Mouse (Mus musculus) embryo, embryonic 11.5 days (tissue): ENCODE measurements around the gene A4galt.
"Not testable (repeated sequence)": the region's sequence is repeated elsewhere in the genome, so short reads cannot be mapped to it uniquely, and the experiment has no call there.

Experiments
- DNase-seq: peaks from one replicate; pipeline ENCODE4 v3.0.0-alpha.2; 2012; ENCODE audit warnings: low read depth, low spot score

The A4galt gene

DNA sequence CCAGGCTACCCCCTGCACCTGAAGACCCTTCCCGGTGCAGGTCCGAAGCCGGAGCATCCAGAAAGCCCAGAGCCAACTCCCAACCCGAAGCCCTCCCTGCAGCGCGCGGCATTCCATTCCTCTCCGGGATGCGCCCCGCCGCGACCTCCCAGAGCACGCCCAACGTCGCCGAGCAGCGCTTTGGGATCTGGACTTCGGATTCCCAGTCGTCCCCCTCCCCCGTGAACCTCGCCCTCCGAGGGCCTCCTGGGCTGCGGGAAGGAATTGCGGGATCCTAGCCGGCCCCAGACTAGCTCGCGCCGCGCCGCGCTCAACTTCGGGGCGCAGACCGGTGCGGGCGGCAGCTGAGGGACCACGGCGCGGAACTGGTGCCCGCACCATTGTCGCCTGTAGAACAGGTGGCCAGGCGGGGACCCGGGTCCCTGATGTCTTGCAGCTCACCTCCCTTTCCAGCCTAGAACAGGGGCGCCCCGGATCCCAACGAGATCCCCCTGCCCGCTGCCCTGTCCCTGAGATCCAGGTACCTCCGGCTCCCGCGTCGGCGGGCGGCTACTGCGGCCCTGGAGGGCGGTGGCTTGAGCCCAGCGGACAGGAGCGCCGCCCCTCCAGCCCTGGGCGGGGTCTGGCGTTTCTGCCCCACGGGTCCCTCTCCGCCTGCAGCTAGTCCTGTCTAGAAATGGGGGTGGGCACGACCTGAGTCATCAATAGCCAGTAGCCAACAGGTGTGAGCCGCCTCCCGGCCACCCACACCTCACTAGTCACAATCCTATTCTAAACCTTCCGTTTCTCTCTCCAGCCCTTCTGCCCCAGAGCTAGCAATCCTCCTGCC, at the start of gene A4galt:
Gene A4galt, minus strand, starts transcription at position 599 of the 829 bp plus-strand sequence.
- no peak for DNase-seq

DNA sequence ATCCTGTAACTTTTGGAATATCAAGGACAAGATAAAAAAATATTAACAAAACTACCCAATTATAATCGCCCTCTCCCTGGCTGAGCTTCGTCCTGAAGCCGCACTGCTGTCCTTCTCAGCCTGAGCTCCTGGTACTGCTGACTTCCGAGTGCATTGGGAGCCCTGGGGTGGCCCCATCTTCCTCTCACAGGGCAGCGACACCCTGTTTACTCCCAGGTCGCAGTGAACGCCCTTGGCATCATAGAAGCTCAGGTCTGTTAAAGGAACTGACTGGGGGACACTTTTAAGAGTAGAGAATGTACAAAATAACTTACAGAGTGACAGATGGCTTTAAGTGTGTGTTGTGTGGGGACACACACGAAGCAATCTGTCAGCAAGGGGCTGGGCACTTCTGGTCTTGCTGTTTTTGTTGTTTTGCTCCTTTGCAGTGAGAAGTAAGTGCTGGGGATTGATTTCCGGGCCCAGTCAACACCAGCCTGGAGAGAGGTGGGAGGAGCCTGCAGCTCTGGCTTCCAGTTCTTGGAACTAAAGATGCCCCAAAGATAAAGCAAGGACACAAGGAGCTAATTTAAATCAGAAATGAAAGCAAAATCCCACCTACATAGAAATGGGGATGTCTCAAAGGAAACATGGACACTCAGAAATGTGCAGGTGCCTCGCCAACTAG, 48.5 kb upstream of the A4galt start:
- DNase-seq: no peak

DNA sequence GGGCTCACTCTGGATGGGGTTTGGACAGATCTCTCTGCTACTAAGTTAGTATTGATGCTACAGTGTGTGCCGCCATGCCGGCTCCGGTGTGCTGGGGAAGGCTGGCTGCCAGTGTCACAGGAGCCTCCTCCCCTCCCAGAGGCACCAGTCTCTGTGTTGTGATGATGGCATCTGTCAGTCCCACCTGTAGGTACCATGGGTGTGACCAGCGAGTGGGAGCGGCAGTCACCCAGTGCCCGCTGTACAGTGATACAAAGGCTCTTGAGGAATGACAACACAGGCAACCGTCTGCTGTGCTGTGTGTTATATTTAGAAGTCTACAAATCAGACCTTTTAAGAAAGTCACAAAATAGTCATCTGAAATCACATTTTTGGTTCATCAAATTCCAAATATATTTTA, 47.9 kb upstream of the A4galt start:
- no peak for DNase-seq

DNA sequence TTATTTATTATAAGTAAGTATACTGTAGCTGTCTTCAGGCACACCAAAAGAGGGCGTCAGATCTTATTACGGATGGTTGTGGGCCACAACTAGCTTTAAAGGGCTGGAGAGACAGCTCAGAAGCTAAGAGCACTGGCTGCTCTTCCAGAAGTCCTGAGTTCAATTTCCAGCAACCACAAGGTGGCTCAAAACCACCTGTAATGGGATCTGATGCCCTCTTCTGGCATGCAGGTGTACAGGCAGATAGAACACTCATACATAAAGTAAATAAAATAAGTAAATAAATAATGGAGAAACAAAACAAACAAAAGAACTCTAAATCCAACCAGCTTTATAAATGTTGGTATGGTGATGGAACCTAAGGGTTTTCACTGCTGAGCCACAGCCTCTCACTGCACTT, 47.2 kb upstream of the A4galt start:
- no peak for DNase-seq

DNA sequence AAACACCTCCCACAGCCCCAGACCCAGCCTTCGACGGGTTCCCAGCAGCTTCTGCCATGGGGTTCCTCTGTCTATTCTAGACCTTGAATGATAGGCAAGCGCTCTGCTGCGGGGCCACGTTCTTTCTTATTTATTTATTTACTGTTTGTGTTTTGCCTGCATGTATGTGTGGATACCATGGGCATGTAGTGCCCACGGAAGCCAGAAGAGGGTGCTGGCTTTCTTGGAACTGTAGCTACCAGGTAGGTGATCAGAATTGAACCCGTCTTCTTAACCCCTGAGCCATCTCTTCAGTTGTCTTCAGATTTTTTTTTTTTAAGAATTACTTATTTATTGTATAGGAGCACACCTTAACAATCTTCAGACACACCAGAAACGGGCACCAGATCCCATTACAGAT, 46.7 kb upstream of the A4galt start:
- DNase-seq: no peak

DNA sequence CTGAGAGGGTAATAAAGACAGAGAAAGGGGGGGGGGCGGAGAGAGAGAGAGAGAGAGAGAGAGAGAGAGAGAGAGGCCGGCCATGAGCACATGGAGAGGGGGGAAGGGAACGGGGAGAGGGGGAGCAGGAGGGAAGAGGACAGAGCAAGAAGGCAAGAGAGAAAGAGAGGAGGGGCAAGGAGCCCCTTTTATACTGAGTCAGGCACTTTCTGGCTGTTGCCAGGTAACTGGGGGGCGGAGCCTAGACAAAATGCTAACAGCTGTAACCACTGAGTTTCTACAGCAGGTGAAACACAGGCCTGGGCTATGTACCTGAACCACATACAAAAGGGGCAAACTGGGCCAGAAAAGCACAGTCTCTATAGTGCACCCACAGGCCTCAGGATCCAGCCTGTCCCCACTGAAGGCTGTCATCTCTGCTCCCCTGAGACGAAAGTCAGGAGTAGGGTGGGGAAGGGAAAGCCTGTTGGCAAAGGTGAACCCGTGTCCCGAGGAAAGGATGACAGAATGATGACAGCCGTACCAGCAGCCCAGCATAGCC, 45.3 kb upstream of the A4galt start:
- DNase-seq: no peak

DNA sequence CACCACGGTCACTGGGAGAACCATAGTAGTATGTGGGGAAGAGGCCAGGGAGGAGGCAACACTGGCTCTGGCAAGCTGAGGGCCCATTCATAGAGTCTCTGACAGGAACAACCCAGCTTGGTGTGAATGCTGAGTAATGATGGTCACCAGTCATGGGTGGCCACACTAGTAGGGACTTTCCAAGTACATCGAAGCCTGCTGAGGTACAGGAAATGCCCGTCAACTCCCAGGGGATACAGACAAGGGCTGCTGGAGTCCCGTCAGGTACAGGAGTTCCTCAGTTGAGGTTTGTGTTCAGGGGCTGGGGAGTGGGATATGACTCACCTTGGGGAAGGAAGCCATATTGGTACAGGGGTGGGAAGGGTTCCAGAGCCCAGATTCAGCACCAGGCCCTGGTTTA, 44.5 kb upstream of the A4galt start:
- DNase-seq: no peak

DNA sequence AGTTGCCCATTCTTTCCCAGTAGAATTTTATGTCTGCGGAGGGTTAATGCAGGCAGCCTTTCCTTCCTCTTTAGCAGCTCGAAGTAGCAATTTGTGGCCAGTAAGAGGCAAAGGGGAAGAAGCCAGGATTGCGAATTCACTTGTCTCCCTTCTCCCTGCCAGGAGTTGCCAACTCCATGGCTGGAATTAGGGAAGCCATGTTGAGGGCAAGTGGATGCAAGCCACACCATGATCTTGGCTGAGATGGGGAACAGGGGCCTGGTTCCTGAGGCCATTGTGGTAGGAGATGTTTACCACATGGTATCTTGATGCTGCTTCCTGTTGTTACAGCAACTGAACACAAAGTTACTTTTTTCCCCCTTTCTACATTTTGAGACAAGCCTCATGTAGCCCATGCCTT, 43.4 kb upstream of the A4galt start:
- no peak for DNase-seq

DNA sequence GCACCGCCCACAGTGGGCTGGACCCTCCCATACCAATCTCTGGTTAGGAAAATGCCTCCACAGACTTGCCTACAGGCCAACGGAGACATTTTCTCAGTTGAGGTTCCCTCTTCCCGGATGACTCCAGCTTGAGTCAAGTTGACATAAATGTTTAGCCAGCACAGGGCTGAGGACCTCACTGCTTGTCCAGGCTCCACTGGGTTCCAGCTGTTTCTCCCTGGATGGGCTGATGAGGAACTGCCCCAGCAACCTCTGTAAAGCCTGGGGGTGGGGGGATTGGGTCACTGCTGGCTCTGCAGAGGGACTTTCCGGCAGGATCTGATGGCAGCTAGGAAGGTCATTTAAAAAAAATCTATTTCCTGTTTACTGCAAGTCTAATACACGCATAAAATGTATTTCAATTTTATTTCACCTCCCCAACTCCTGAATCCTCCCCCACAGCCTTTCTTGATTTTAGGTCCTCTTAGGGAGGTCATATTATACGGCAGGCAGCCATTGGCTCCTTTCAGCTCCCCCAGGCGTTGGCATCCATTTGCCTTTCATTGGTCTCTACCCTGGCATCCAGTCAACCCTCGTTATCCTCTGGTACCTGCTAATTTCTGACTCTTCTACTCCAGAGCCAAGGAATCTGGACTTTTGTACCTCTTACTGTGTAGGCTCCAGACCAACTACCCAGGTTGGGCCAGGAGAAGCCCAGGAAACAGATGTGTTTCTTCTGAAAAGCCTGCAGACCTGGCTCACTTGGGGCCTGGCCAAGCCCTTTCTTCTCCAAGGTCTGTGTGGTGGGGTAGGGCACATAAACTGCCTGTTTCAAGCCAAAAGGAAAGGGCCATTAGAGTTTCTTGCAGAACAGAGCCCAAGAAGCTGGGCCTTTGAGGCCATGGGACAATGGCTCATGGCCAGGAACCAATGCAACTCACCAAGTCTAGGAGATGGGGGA, 42.4 kb upstream of the A4galt start:
- DNase-seq: no peak

DNA sequence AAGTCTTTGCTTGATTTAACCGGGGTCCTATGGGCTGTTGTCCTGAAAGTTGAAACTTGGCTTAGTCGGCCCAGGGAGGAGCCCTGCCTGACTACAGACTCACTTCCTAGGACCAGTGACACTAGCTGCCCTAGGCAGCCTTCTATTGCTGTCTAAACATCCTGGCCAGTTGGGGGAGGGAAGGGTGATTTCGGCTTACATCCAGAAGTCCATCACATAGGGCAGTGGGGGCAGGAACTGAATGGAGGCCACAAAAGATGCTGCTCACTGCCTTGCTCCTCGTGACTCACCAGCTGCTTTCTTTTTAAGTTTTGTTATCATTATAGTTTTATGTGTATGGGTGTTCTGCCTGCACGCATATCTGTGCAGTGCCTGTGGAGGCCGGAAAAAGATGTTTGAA, 41.6 kb upstream of the A4galt start:
- no peak for DNase-seq

DNA sequence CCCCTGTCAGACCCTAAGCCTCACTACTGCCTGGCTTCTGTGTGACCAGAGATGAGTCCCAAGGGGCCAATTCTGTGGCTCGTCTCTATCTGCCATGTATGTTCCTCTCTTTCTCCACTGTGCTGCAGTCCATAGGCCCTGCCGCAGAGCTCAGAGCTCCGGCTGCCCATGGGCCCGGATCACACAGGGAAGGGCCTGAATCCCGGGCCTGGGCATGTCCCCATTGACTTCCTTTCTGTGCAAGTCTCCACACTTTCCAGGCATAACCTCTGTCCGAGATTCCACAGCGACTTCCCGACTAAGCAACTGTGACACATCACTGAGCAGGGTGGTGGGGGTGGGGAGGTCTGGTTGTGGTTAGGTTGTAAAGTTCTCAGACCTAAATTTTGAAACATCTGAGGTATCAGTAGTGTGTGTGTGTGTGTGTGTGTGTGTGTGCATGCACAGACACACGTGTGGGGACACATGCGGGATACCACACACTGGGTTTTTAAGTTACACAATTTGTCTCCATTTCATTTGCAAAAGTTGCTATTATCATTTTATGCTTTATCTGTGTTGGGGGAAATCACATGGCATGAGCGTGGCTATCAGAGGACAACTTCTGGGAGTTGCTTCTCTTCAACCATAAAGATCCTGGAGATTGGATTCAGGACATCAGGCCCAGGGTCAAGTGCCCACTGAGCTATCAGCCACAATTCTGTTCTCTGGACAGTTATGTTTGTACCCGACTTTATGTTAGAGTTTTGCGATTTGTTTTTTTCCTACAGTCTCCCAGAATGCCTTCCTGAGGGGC, 40.9 kb upstream of the A4galt start:
- DNase-seq: no peak

DNA sequence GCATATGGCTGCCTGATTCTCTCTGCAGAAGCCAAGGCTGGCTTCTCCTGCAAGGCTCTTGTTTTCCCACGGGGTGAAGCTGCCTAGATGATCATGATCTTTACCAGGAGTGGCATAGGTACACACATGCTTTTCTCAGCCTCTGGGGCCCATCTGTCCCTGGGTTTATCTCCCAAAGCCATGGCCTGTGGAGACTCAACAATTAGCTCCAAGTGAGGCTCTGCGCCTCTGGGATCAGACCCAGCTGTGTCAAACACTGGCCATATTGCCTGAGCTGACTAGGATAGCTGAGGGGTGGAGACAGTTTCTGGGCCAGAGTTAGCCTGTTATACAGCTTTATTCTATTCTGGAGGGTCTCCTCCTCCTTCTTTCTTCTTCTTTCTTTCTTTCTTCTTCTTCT, 39.3 kb upstream of the A4galt start:
- no peak for DNase-seq

DNA sequence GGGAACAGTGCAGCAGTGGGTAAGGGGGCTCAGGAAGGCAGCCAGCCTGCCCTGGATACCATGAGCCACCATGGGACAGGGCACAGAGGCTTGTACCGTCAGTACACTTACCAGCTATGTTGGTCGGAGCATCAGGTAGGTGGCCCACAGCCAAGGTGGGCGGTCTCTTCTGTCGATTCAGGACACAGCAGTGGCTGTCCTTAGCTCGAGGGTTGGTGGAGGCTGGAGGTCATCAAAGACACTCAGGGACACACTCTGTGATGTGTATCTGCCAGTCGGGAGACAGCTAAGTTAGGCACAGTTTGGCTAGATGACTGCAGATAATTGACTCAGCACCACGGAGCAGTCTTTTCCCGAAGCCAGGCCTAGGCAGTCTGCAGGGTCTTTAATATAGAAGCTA, 33.3 kb upstream of the A4galt start:
- no peak for DNase-seq

DNA sequence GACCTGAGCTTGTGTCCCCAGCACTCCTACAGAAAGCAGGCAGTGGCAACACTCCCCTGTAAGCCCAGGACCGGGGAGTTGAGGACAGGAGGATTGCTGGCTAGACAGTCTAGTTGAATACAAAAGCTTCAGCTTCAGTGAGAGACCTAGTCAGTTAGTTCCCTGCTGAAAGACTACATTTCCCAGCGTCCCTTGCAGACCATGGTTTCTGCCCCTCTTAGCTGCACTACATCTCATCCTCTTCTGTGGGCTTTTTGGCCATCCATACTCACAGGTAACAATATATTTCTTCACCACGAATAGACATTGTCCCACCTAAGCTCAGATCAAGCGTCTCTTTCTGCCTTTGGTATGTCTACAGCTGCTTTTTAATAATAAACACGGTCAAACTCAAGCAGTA, 30.8 kb upstream of the A4galt start:
- DNase-seq: no peak

DNA sequence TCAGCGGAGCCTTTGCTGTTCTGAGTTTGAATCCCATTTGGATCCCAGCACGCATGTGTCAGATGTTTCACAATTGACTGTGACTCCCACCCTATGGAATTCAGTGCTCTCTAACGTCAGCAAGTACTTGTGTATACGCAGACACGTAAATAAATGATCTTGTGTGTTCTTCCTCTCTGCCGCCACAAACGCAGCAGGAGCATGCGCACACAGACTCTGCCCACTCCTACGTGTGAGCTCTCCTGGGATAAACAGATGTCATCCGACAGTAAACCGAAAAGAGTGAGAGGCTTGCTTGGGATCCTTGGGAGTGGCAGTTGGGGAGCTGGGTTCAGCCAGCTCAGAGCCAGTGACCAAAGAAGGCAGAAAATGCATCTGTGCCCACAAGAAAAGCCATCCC, 29.7 kb upstream of the A4galt start:
- DNase-seq: no peak

DNA sequence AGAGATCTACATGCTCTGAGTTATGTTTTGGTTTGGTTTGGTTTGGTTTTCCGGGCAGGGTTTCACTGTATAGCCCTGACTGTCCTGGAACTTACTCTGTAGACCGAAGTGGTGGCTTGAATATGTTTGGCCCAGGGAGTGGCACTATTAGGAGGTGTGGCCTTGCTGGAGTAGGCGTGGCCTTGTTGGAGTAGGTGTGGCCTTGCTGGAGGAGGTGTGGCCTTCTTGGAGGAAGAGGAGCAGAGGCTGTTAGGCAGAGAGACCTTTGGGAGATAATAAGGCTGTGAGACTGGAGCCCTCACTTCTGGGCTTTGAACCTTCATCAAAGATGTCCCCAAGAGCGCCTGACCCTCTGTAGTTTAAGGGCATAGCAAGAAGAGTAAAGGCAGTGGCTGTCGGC, 27.0 kb upstream of the A4galt start:
- DNase-seq: no peak

DNA sequence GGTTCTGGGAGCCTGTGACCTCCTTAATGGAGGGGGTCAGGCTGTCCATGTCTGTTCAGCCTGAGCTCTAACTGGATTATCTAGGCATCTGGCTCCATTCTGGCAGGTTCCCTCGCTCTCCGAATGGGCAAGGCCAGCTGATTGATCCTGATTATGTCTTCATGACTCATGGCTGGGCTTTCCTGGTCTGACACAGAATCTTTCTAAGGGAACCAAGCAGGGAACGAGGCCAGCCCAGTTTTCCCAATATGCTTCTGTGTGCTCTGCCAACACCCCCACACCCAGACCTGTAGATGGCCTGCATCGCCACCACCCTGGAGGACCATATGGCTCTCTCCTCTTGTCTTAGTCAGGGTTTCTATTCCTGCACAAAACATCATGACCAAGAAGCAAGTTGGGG, 25.9 kb upstream of the A4galt start:
- no peak for DNase-seq

DNA sequence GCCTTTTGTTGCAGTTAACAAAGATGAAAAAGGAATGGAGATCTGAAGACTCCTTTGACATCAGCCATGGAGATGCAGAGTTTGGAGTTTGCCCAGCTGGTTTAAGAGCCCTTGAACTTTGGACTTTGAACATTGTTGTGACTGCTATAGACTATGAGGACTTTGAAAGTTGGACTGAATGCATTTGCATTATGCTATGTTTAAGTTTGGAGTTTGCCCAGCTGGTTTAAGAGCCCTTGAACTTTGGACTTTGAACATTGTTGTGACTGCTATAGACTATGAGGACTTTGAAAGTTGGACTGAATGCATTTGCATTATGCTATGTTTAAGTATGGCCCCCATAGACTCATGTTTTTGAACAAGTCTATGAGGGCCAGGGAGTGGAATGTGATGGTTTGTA, 22.7 kb upstream of the A4galt start:
- DNase-seq: not testable (repeated sequence)

DNA sequence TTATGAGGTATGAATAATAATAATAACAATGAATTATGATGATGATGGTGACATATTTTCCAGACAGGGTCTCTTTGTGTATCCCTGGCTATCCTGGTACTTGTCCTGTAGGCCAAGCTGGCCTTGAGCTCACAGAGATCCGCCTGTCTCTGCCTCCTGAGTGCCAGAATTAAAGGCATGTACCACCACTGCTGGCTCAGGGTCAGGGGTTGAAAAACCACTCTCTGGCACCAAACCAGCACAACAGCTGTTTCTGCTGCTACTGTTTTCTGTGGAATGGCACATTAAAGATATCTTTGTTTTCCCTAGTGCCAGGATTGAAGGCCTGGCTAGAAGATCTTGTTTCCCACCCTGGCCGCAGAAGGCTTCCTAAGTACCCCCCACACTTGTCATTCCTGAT, 21.4 kb upstream of the A4galt start:
- no peak for DNase-seq

DNA sequence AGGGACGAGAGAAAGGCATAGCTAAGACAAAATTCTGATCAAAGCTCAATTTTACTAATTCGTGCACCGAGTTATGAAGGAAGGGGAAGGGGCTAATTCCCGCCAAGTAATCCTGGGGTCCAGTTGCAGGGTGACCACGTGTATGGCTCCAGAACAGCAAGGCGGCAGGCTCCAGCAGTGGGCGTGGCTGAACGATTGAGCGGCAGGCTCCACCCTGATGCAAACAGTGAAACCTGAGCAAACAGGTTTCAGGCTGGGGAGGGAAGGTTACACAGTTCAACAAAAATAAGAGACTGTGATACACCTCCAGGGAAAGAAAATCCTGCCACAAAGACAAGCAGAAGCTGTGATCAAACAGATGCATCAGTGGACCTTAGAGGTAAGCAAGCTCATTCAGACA, 19.6 kb upstream of the A4galt start:
- DNase-seq: not testable (repeated sequence)

DNA sequence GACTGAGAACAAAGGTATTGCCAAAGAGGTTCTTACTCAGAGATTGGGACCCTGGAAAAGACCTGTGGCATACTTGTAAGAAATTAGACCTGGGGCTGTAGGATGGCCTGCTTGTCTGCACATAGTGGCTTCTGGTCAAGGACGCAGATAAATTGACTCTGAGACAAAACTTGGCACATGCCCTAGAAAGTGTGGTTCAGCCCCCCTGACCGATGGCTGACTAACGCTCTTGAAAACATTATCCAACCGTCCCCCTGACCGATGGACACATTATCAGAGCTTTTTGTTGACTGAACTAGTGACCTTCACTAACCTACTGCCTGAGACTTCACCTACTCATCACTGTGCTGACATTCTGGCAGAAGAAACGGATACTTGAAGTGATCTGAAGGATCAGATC, 18.4 kb upstream of the A4galt start:
- not testable (repeated sequence) for DNase-seq
